Mouse (Mus musculus) liver, adult 2 months (tissue): ENCODE measurements around the gene Evi5.

Experiments
- CTCF ChIP-seq: fragments of 200-500 bp; IDR thresholded peaks from 2 replicates; pipeline ENCODE4 v1.5.1; 2011; ENCODE audit warnings: low read depth, low read length, control low read depth
- POLR2A ChIP-seq: fragments of 200-500 bp; IDR thresholded peaks from 2 replicates; pipeline ENCODE4 v1.6.1; 2011; ENCODE audit warnings: low read length, control low read depth; ENCODE audit not compliant: insufficient read depth; ENCODE audit errors: extremely low read depth

DNA sequence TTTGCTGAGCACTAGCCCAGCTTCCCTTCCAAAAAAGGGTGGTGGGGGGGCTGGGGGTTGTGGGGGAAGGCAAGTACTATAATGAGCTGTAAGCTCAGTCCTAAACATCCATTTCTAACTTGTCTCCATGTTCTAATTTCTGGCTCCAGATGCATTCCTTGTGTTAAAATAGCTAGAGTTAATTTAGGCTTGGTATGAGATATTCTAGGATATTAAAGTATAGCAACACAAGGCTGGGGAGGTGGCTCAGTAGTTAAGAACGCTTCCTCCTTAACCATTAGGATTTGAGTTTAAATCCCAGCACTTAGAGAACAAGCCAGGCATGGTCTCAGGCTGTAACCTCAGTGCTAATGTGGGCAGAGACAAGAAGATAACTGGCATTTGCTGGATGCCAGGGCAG, 21.4 kb upstream of the Evi5 start:
- TF ChIP-seq POLR2A = no peak
- no peak for TF ChIP-seq CTCF
